Mouse (Mus musculus) liver, postnatal 0 days (tissue): ENCODE measurements at regions not wholly inside any gene's neighbourhood (a gene's known extent, or its start where the extent isn't known, plus 50 kb on each side); places are given as distances from the start of the nearest gene placed in this dataset.

Experiments used
- ATAC-seq: fragments of 200-750 bp; cut with Nextera tagmentation; 2 replicates; pipeline ENCODE4 v1.8.0; 2017; ENCODE audit warnings: mild to moderate bottlenecking, moderate library complexity
- DNase-seq: peaks from one replicate; pipeline ENCODE4 v3.0.0-alpha.2; 2016
- H3K27ac ChIP-seq: fragments of 300-500 bp; sonication (generic); 2 replicates; pipeline ENCODE4 v1.5.1; 2014; ENCODE audit warnings: antibody characterized with exemption, moderate library complexity, mild to moderate bottlenecking, low read depth
- H3K27me3 ChIP-seq: fragments of 300-500 bp; sonication (generic); 2 replicates; pipeline ENCODE4 v1.6.1; 2014; ENCODE audit warnings: low read length, control low read depth, mixed read lengths; ENCODE audit not compliant: insufficient read depth
- H3K36me3 ChIP-seq: fragments of 300-500 bp; sonication (generic); replicated peaks from 2 replicates; pipeline ENCODE4 v1.6.1; 2014; ENCODE audit warnings: mild to moderate bottlenecking, control low read depth, low read length, moderate library complexity, mixed read lengths; ENCODE audit not compliant: insufficient read depth
- H3K4me1 ChIP-seq: fragments of 300-500 bp; sonication (generic); 2 replicates; pipeline ENCODE4 v1.6.1; 2014; ENCODE audit warnings: antibody characterized with exemption, mild to moderate bottlenecking, control low read depth; ENCODE audit not compliant: insufficient read depth
- H3K4me2 ChIP-seq: fragments of 300-500 bp; sonication (generic); 2 replicates; pipeline ENCODE4 v1.6.1; 2014; ENCODE audit warnings: low read depth, mild to moderate bottlenecking, low read length, moderate library complexity, mixed read lengths
- H3K4me3 ChIP-seq: fragments of 300-500 bp; sonication (generic); 2 replicates; pipeline ENCODE4 v1.5.1; 2014; ENCODE audit warnings: low read depth, low read length
- H3K9ac ChIP-seq: fragments of 300-500 bp; sonication (generic); replicated peaks from 2 replicates; pipeline ENCODE4 v1.6.1; 2014; ENCODE audit warnings: mild to moderate bottlenecking, moderate library complexity
- H3K9me3 ChIP-seq: fragments of 300-500 bp; sonication (generic); 2 replicates; pipeline ENCODE4 v1.6.1; 2016; ENCODE audit warnings: mild to moderate bottlenecking, control low read depth, low read length, mixed read lengths
- CTCF ChIP-seq: sonication (generic); IDR thresholded peaks from 2 replicates; pipeline ENCODE4 v1.5.1; 2016; ENCODE audit warnings: antibody characterized with exemption, low read depth
- EP300 ChIP-seq: IDR thresholded peaks from 2 replicates; pipeline ENCODE4 v1.6.1; 2016; ENCODE audit warnings: antibody characterized with exemption, low read depth, mild to moderate bottlenecking
- WGBS: fragments of 180-500 bp; shearing (Covaris S2); extraction: QIAGEN DNeasy Blood & Tissue Kit; methylation state at CpG from one replicate; pipeline ENCODE4 v1.1.7; 2014; ENCODE audit not compliant: insufficient replicate concordance; 5-methylcytosine and 5-hydroxymethylcytosine counted together

DNA sequence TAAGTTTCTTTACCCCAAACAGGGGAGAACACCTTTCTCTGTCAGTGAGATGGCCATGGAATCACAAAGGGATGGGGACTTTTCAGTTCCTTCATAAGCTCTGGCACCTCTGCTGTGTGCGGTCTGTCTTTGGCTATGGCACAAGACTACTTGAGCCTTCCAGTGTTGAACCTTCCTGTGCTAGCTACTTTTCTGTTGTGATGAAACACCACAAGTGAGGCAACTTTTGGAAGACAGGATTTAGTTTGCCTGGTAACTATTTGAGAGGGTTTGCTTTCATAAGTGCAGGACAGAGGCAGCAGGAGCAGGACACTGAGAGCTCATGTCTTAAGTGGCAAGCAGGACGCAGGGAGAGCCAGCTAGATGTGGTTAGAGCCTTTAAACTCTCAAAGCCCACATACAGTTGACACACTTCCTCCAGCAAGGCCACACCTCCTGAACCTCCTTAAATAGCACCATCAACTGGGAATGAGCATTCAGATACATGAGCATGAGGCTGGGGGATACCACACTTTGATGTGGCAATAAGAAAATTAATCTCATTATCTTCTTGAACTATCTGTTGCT, 101.8 kb upstream of the Hmgn3 start:
- no peak for ATAC-seq
- no peak for DNase-seq
- Histone ChIP-seq H3K36me3 (no peaks in the 10 kb centered on the region), H3K4me2 (no peak overlapping the region), H3K9ac (no peak overlapping the region), H3K4me1 (peaks cover 2% of the 10 kb centered on the region; the same call in 1 of the 2 replicates), H3K9me3 (no peaks in the 10 kb centered on the region), H3K27me3 (no peaks in the 10 kb centered on the region), H3K27ac (no peak overlapping the region), H3K4me3 (no peak overlapping the region)
- 64% methylated on average over 2 of the region's 2 CpGs for WGBS
- TF ChIP-seq CTCF (no peak), EP300 (no peak)

DNA sequence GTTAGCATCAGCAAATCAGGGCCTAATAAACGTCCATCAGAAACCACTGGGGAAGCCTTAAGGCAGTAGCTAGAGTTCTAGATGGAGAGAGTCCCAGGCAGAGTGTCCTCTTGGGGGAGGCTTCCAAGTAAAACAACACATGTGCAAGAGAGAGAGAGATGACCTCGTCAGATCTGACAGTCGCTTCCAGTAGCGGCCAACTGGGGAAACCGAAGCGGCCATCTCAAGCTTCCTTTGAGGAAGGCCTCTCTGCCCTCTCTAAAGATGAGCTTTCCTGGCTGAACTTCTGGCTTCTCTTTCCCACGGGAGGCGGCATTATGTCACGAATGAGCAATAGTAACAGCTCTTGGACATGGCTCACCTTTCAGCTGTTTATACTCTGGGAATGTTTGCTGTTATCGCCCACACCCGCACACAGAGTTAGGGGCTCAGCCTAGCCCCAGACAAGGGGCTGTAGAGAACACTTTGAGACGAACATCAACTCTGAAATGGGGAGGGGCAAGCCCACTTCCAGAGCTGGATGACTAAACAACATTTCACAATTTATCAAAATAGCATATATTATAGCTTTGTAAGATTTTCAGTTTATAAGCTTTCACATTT, 100.7 kb upstream of the Hmgn3 start:
- no peak overlapping the region for H3K9ac ChIP-seq
- ATAC-seq (no peak), DNase-seq (no peak)
- 73% methylated on average over 12 of the region's 12 CpGs for WGBS
- no peaks in the 10 kb centered on the region for H3K36me3 ChIP-seq
- H3K4me3 ChIP-seq: no peak overlapping the region
- TF ChIP-seq EP300: no peak
- TF ChIP-seq CTCF: no peak
- H3K9me3 ChIP-seq: no peaks in the 10 kb centered on the region
- no peaks in the 10 kb centered on the region for H3K27me3 ChIP-seq
- no peak overlapping the region for H3K4me2 ChIP-seq
- H3K27ac ChIP-seq: no peak overlapping the region
- no peaks in the 10 kb centered on the region for H3K4me1 ChIP-seq

DNA sequence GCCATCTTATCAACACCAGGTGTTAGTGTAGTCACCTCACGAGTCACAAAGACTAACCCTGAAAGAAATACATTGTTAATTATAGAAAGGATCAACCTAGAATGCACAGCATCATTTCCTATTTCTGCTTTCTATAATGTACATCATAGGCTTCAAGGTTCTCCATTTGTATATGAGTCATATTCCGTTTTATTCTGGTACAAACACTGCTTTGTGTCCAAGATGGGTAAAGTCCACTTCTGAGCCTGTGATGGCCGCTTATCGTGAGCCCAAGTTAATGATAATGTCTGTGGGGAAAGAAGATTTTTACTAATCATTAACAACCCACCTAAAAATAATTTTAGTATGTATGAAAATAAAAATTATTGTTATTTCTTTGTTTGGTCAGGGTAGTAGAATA, 94.6 kb upstream of the Hmgn3 start:
- Histone ChIP-seq H3K36me3 (peaks cover 3% of the 10 kb centered on the region; the same call in 1 of the 2 replicates), H3K4me3 (no peak overlapping the region), H3K4me2 (no peak overlapping the region), H3K9ac (no peak overlapping the region), H3K9me3 (peaks cover 2% of the 10 kb centered on the region; the same call in 1 of the 2 replicates), H3K27me3 (no peaks in the 10 kb centered on the region), H3K4me1 (no peaks in the 10 kb centered on the region), H3K27ac (no peak overlapping the region)
- no peak for TF ChIP-seq EP300
- TF ChIP-seq CTCF: no peak
- DNase-seq (no peak), ATAC-seq (no peak)
- WGBS: 70% methylated on average over 4 of the region's 4 CpGs

DNA sequence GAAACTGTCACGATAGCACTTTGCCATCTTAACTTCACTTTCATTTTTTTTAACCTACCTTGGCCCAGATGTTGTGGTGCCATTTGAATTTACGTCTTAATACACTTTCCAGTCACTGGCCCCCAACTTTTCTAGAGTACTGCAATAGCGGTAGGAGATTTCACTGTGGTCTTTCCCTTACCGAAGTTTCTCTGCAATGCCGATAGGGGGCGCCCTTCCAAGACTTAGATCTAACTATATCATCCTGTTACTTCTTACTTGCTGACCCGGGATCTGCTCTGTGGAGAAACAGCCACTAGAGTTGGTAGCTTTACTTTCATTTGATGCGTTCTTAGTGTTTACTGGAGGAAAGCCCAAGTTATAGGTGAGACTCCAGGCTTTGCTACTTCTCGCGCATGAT, 92.6 kb upstream of the Hmgn3 start:
- WGBS: 75% methylated on average over 10 of the region's 10 CpGs
- peak; percentile 21; the same call in 1 of the 2 replicates for TF ChIP-seq CTCF
- no peak for TF ChIP-seq EP300

DNA sequence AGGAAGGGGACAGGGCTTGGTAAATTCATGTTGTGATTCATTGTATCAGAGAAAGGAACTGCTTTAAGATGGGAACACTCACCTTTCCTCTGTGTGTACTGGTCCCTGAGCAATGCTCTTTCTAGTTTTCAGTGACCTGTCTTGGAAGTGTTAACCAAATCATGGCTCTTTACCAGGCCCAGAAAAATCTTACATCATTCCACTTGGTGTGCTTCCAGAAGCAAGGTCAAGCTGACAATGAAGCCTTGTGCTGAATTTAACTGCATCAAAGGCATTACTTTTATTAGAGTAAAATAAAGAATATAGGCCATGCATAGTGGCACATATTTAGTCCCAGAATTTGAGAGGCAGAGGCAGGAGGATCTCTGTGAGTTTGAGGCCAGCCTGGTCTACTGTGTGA, 75.4 kb upstream of the Hmgn3 start:
- Histone ChIP-seq H3K27me3 (no peaks in the 10 kb centered on the region), H3K36me3 (no peaks in the 10 kb centered on the region), H3K4me3 (no peak overlapping the region), H3K9me3 (no peaks in the 10 kb centered on the region), H3K4me1 (0 out of 2 replicates have a peak, but pooled peaks cover 3% of the 10 kb centered on the region), H3K27ac (no peak overlapping the region), H3K9ac (no peak overlapping the region), H3K4me2 (no peak overlapping the region)
- ATAC-seq (no peak), DNase-seq (no peak)
- TF ChIP-seq CTCF: no peak
- TF ChIP-seq EP300: no peak

More for the DNA sequence above, 92.6 kb upstream of the Hmgn3 start:
- Histone ChIP-seq H3K4me3 (no peak overlapping the region), H3K27me3 (no peaks in the 10 kb centered on the region), H3K4me1 (no peaks in the 10 kb centered on the region), H3K27ac (no peak overlapping the region), H3K36me3 (peaks cover 3% of the 10 kb centered on the region; the same call in 1 of the 2 replicates), H3K9ac (no peak overlapping the region), H3K9me3 (peaks cover 2% of the 10 kb centered on the region; the same call in 1 of the 2 replicates), H3K4me2 (no peak overlapping the region)
- ATAC-seq (no peak), DNase-seq (no peak)

DNA sequence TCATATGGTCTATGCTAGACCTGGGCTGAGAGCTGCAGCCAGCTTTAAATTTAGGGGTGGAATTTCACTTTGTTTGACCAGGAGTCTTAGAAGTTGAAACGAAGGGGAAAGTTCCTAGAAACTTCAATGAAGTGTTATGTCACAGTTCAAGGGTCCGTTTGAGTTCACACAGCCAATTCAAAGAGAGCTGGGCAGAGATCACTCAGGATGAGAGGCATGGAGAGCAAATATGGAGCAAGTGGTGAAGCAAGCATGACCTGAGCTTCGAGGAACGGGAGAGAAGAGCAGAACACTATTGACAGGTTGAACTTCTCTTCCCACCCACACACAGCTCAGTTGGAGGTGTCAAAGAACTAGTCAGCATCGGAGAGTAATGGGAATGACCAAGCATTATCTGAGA, 56.1 kb upstream of the Hmgn3 start:
- Histone ChIP-seq H3K9me3 (no peaks in the 10 kb centered on the region), H3K36me3 (no peaks in the 10 kb centered on the region), H3K4me2 (no peak overlapping the region), H3K9ac (no peak overlapping the region), H3K4me3 (no peak overlapping the region), H3K27me3 (no peaks in the 10 kb centered on the region), H3K4me1 (no peaks in the 10 kb centered on the region), H3K27ac (no peak overlapping the region)
- no peak for DNase-seq
- WGBS: 53% methylated on average over 5 of the region's 5 CpGs
- no peak for TF ChIP-seq CTCF
- no peak for TF ChIP-seq EP300
- peak; percentile 61 for ATAC-seq
